ENCODE assay signal across 27 mouse cellular contexts in the genomic region with DNA sequence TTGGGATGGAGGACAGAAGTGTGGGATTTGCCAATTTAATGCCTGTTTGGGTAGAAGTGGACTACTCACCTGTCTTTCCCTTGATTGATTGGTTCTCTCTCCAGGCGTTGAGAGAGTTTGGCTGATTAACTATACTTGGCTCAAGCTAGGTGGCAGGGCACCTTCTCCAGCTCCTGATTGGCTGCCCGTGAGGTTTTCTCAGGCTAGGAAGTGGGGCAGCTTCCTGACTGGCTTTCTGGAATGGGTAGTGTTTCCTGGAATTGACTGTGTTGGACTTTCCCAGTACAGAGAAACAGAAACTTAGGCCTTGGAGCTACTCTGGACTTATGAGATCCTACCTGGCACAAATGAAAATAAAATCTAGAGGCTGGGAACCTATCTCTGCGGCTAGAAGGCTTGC. TPM values are rescaled to one million over a fixed set of nuclear protein-coding genes. Genes with fewer than 3 reads are reported as not detected.
DNase-seq lines count a peak whose midpoint lies in the region; ATAC-seq and TF ChIP-seq lines count a peak whose summit lies in the region.
"Had no signal": no experiment of that assay in that cellular context is flagged by ENCODE, and none has a peak within 500 bp of the region (broad histone marks: within the 10 kb centered on the region; RNA-seq: fewer than 3 reads in every experiment).

No protein-coding gene starts in this region.

- peaks cover 6% of the 10 kb centered on the region; the same call in 1 of the 2 replicates for H3K4me1 ChIP-seq in liver, adult 2 months (ENCODE audit: control insufficient read depth, insufficient read depth, low read length)
- no peaks in the 10 kb centered on the region for H3K4me1 ChIP-seq in liver, embryonic 11.5 days (replicated peaks; ENCODE audit: control insufficient read depth, insufficient read depth, low read length)
- H3K4me1 ChIP-seq: hindbrain, embryonic 13.5 days; intestine, embryonic 15.5 days; limb, embryonic 12.5 days; liver, embryonic 15.5 days; megakaryocyte, embryonic 14.5 days; stomach, embryonic 15.5 days had no signal

- H3K27ac ChIP-seq in liver, adult 2 months (replicated peaks; ENCODE audit: insufficient read depth, low read depth, low read length) = peak overlapping the region; percentile 39
- no peak overlapping the region for H3K27ac ChIP-seq in liver, embryonic 11.5 days (ENCODE audit: low read depth, low read length)
- H3K27ac ChIP-seq: hindbrain, embryonic 13.5 days; intestine, embryonic 15.5 days; limb, embryonic 12.5 days; liver, embryonic 15.5 days; stomach, embryonic 15.5 days had no signal

- no peaks in the 10 kb centered on the region for H3K79me2 ChIP-seq in liver, adult 2 months (ENCODE audit: control insufficient read depth, insufficient read depth, low read length)

- no peak for TF ChIP-seq POLR2A in liver, adult 2 months (IDR thresholded peaks at IDR 0.05; ENCODE audit: extremely low read depth, insufficient read depth, low read length)

- H3K9me3 ChIP-seq in liver, embryonic 11.5 days (ENCODE audit: control insufficient read depth, low read length) = no peaks in the 10 kb centered on the region
- H3K9me3 ChIP-seq: hindbrain, embryonic 13.5 days; intestine, embryonic 15.5 days; limb, embryonic 12.5 days; liver, embryonic 15.5 days; megakaryocyte, embryonic 14.5 days; stomach, embryonic 15.5 days had no signal

- WGBS in liver, adult 2 months = 30% methylated on average over 3 of the region's 3 CpGs
- 44% methylated on average over 3 of the region's 3 CpGs for WGBS in liver, embryonic 11.5 days

- H3K4me3 ChIP-seq in liver, adult 2 months (ENCODE audit: insufficient read depth, low read depth, low read length) = no peak overlapping the region
- no peak overlapping the region for H3K4me3 ChIP-seq in liver, embryonic 11.5 days (ENCODE audit: low read depth, low read length)
- H3K4me3 ChIP-seq: hindbrain, embryonic 13.5 days; intestine, embryonic 15.5 days; limb, embryonic 12.5 days; liver, embryonic 15.5 days; megakaryocyte, embryonic 14.5 days; stomach, embryonic 15.5 days had no signal

- TF ChIP-seq CTCF in liver, adult 2 months (IDR thresholded peaks at IDR 0.05; ENCODE audit: low read depth, low read length) = no peak

- ATAC-seq in liver, embryonic 11.5 days (replicated peaks; ENCODE audit: low FRiP score) = no peak
- ATAC-seq: activated CD4-positive, CD25-positive, alpha-beta regulatory T cell, adult 4 months; intestine, embryonic 15.5 days; midbrain, embryonic 16.5 days; Patski had no signal

- H3K9ac ChIP-seq in liver, adult 2 months (ENCODE audit: low read depth, low read length) = no peak overlapping the region
- H3K9ac ChIP-seq in liver, embryonic 11.5 days (ENCODE audit: low read depth, low read length) = no peak overlapping the region
- H3K9ac ChIP-seq: hindbrain, embryonic 13.5 days; intestine, embryonic 15.5 days; limb, embryonic 12.5 days; liver, embryonic 15.5 days; stomach, embryonic 15.5 days had no signal

- no peak overlapping the region for H3K4me2 ChIP-seq in liver, embryonic 11.5 days
- H3K4me2 ChIP-seq: hindbrain, embryonic 13.5 days; intestine, embryonic 15.5 days; limb, embryonic 12.5 days; liver, embryonic 15.5 days; stomach, embryonic 15.5 days had no signal

- peak; percentile 27 for DNase-seq in heart, adult 8-10 months (ENCODE audit: low spot score)
- no peak for DNase-seq in heart, postnatal 4 days
- peak; percentile 60 for DNase-seq in liver, adult 2 months (ENCODE audit: extremely low read depth, low read depth, low spot score)
- DNase-seq in liver, embryonic 11.5 days (ENCODE audit: low spot score) = no peak
- DNase-seq in kidney, postnatal 25 days = peak; percentile 21 to 73
- DNase-seq in skeletal muscle tissue, adult 2 months (ENCODE audit: low read depth, low spot score) = peak; percentile 33
- DNase-seq in urinary bladder, postnatal 4 days (ENCODE audit: low spot score in 2 of 2) = no peak
- no peak for DNase-seq in thymus, postnatal 0 days (ENCODE audit: low spot score)
- DNase-seq: adrenal gland, postnatal 25 days; B cell, adult 2 months; cerebellum, adult 8-10 months; layer of hippocampus, adult 9-11 months; spleen, adult 18-20 months; thymus, postnatal 14 days had no signal

- no peaks in the 10 kb centered on the region for H3K27me3 ChIP-seq in liver, adult 2 months (ENCODE audit: control insufficient read depth, insufficient read depth, low read length)
- no peaks in the 10 kb centered on the region for H3K27me3 ChIP-seq in liver, embryonic 11.5 days (replicated peaks; ENCODE audit: control insufficient read depth, insufficient read depth, low read length)
- H3K27me3 ChIP-seq: hindbrain, embryonic 13.5 days; intestine, embryonic 15.5 days; limb, embryonic 12.5 days; liver, embryonic 15.5 days; Patski; stomach, embryonic 15.5 days had no signal

- H3K36me3 ChIP-seq in liver, adult 2 months (ENCODE audit: control insufficient read depth, insufficient read depth, low read length) = no peaks in the 10 kb centered on the region
- no peaks in the 10 kb centered on the region for H3K36me3 ChIP-seq in liver, embryonic 11.5 days (ENCODE audit: control insufficient read depth, insufficient read depth, low read length)
- H3K36me3 ChIP-seq: hindbrain, embryonic 13.5 days; intestine, embryonic 15.5 days; limb, embryonic 12.5 days; liver, embryonic 15.5 days; stomach, embryonic 15.5 days had no signal

RNA-seq across cellular contexts. Expression of a gene that starts 0.6 kb away (rescaled TPM):
- not detected for total RNA-seq in heart, adult 8-10 months (2022)
- not detected for total RNA-seq in heart, postnatal 4 days (2021)
- total RNA-seq in liver, adult 2 months (2014; rRNA removed) = not detected in 2 replicates
- polyA plus RNA-seq in liver, adult 2 months (2012; rRNA removed) = not detected in 2 replicates
- not detected in 2 replicates for polyA plus RNA-seq in liver, embryonic 11.5 days (2014; fragmentation: Nextera tagmentation; extraction: Ambion mirVana)
- polyA plus RNA-seq in thymus, postnatal 0 days (2015; fragmentation: Nextera tagmentation; extraction: Ambion mirVana) = not detected in 2 replicates
- total RNA-seq: adrenal gland, postnatal 25 days had no signal
- polyA plus RNA-seq: activated CD4-positive, CD25-positive, alpha-beta regulatory T cell, adult 4 months; embryonic facial prominence, embryonic 14.5 days; forebrain, embryonic 11.5 days; gonadal fat pad, adult 2 months; heart, postnatal 0 days; hindbrain, embryonic 13.5 days; intestine, embryonic 15.5 days; limb, embryonic 12.5 days; liver, embryonic 15.5 days; midbrain, embryonic 16.5 days; Patski; stomach, embryonic 15.5 days had no signal

RNA-seq across cellular contexts. Expression of a gene that starts 2.5 kb away (rescaled TPM):
- total RNA-seq in heart, adult 8-10 months (2022) = 1 to 10 TPM in 3 of 4 experiments, under 1 TPM in 1; 0.86 to 1.9 (median 1.2) TPM
- total RNA-seq in heart, postnatal 4 days (2021) = not detected
- total RNA-seq in liver, adult 2 months (2014; rRNA removed) = 0.20 and 0.28 TPM in 2 replicates
- polyA plus RNA-seq in liver, adult 2 months (2012; rRNA removed) = 0.04 and 0.05 TPM in 2 replicates
- not detected in 2 replicates for polyA plus RNA-seq in liver, embryonic 11.5 days (2014; fragmentation: Nextera tagmentation; extraction: Ambion mirVana)
- 0.49 and 0.59 TPM in 2 replicates for polyA plus RNA-seq in thymus, postnatal 0 days (2015; fragmentation: Nextera tagmentation; extraction: Ambion mirVana)
- polyA plus RNA-seq: forebrain, embryonic 11.5 days; limb, embryonic 12.5 days; liver, embryonic 15.5 days had no signal

RNA-seq across cellular contexts. Expression of a gene that starts 36.7 kb away (rescaled TPM):
- total RNA-seq in heart, adult 8-10 months (2022) = not detected
- total RNA-seq in heart, postnatal 4 days (2021) = not detected
- not detected in 2 replicates for total RNA-seq in liver, adult 2 months (2014; rRNA removed)
- not detected in 2 replicates for polyA plus RNA-seq in liver, adult 2 months (2012; rRNA removed)
- not detected in 2 replicates for polyA plus RNA-seq in liver, embryonic 11.5 days (2014; fragmentation: Nextera tagmentation; extraction: Ambion mirVana)
- not detected in 2 replicates for polyA plus RNA-seq in thymus, postnatal 0 days (2015; fragmentation: Nextera tagmentation; extraction: Ambion mirVana)
- total RNA-seq: adrenal gland, postnatal 25 days had no signal
- polyA plus RNA-seq: activated CD4-positive, CD25-positive, alpha-beta regulatory T cell, adult 4 months; embryonic facial prominence, embryonic 14.5 days; forebrain, embryonic 11.5 days; heart, postnatal 0 days; hindbrain, embryonic 13.5 days; intestine, embryonic 15.5 days; limb, embryonic 12.5 days; liver, embryonic 15.5 days; midbrain, embryonic 16.5 days; Patski; stomach, embryonic 15.5 days had no signal

RNA-seq across cellular contexts. Expression of a gene that starts 44.7 kb away (rescaled TPM):
- total RNA-seq in heart, adult 8-10 months (2022) = 1 to 10 TPM in 3 of 4 experiments, under 1 TPM in 1; 0.31 to 2.8 (median 1.3) TPM
- total RNA-seq in heart, postnatal 4 days (2021) = under 1 TPM; 0.29 to 0.41 TPM
- total RNA-seq in liver, adult 2 months (2014; rRNA removed) = 0.27 and 0.37 TPM in 2 replicates
- polyA plus RNA-seq in liver, adult 2 months (2012; rRNA removed) = 0.04 TPM in 1 of 2 replicates, not detected in the other
- polyA plus RNA-seq in liver, embryonic 11.5 days (2014; fragmentation: Nextera tagmentation; extraction: Ambion mirVana) = 0.41 and 0.42 TPM in 2 replicates
- 0.16 and 0.24 TPM in 2 replicates for polyA plus RNA-seq in thymus, postnatal 0 days (2015; fragmentation: Nextera tagmentation; extraction: Ambion mirVana)
- polyA plus RNA-seq: embryonic facial prominence, embryonic 14.5 days; forebrain, embryonic 11.5 days; gonadal fat pad, adult 2 months; limb, embryonic 12.5 days; midbrain, embryonic 16.5 days; Patski had no signal

Comparison
In these comparisons a context has a peak if more than half of its experiments do, and no peak if none do; other contexts are left out.
1. DNase-seq: peak in heart, adult 8-10 months (single experiment), liver, adult 2 months (single experiment), kidney, postnatal 25 days (2 of 2) and skeletal muscle tissue, adult 2 months (single experiment); none in heart, postnatal 4 days (single experiment), liver, embryonic 11.5 days (single experiment), urinary bladder, postnatal 4 days (0 of 2) and thymus, postnatal 0 days (single experiment).